In genomic region chr1:37889206-37889605, GRCm38 (mm10) we compare ENCODE assay signal across 7 mouse cellular contexts. TPM values are rescaled to one million over a fixed set of nuclear protein-coding genes. Genes with fewer than 3 reads are reported as not detected.
DNase-seq lines count a peak whose midpoint lies in the region; ATAC-seq and TF ChIP-seq lines count a peak whose summit lies in the region.

No protein-coding gene starts in this region.

- peak overlapping the region; percentile 64 for H3K4me2 ChIP-seq in lung, postnatal 0 days (replicated peaks; ENCODE audit: low read depth, low read length)
- peak overlapping the region; percentile 71 for H3K4me2 ChIP-seq in embryonic facial prominence, embryonic 14.5 days (ENCODE audit: low read depth, low read length)
- peak overlapping the region; percentile 46 for H3K4me2 ChIP-seq in limb, embryonic 11.5 days (ENCODE audit: low read depth, severe bottlenecking)
- peak overlapping the region; percentile 73 for H3K4me2 ChIP-seq in stomach, embryonic 15.5 days

- DNase-seq in lung, postnatal 0 days (ENCODE audit: low spot score) = no peak
- no peak for DNase-seq in lung, adult 18-20 months
- no peak for DNase-seq in embryonic facial prominence, embryonic 14.5 days (ENCODE audit: low spot score)
- no peak for DNase-seq in limb, embryonic 11.5 days (ENCODE audit: low spot score)
- DNase-seq in cerebellum, postnatal 14 days = no peak
- no peak for DNase-seq in right cerebral cortex, adult 2 months (ENCODE audit: low spot score in 2 of 2)

- H3K27me3 ChIP-seq in lung, postnatal 0 days (replicated peaks; ENCODE audit: insufficient read depth, low read length) = no peaks in the 10 kb centered on the region
- H3K27me3 ChIP-seq in embryonic facial prominence, embryonic 14.5 days (replicated peaks; ENCODE audit: control insufficient read depth, insufficient read depth, low read length) = no peaks in the 10 kb centered on the region
- H3K27me3 ChIP-seq in limb, embryonic 11.5 days (ENCODE audit: control insufficient read depth, insufficient read depth, low read length) = no peaks in the 10 kb centered on the region
- no peaks in the 10 kb centered on the region for H3K27me3 ChIP-seq in stomach, embryonic 15.5 days (replicated peaks)

- H3K9ac ChIP-seq in lung, postnatal 0 days (replicated peaks; ENCODE audit: low read depth) = peak overlapping the region; percentile 46
- peak overlapping the region; percentile 67 for H3K9ac ChIP-seq in embryonic facial prominence, embryonic 14.5 days (ENCODE audit: low read depth, low read length)
- H3K9ac ChIP-seq in limb, embryonic 11.5 days (ENCODE audit: low read length) = no peak overlapping the region
- peak overlapping the region; percentile 65; the same call in 1 of the 2 replicates for H3K9ac ChIP-seq in stomach, embryonic 15.5 days

- no peak for ATAC-seq in lung, postnatal 0 days
- no peak for ATAC-seq in embryonic facial prominence, embryonic 14.5 days (ENCODE audit: low read depth)
- no peak for ATAC-seq in limb, embryonic 11.5 days (ENCODE audit: insufficient number of reproducible peaks, low FRiP score, low TSS enrichment, low read depth)
- no peak for ATAC-seq in stomach, embryonic 15.5 days (ENCODE audit: insufficient read depth, low FRiP score, low read depth)

- H3K4me1 ChIP-seq in lung, postnatal 0 days (ENCODE audit: insufficient read depth, low read depth, low read length) = no peaks in the 10 kb centered on the region; the same call in 1 of the 2 replicates
- H3K4me1 ChIP-seq in embryonic facial prominence, embryonic 14.5 days (ENCODE audit: control insufficient read depth, insufficient read depth, low read length) = peaks cover 8% of the 10 kb centered on the region; the same call in 1 of the 2 replicates
- peaks cover 8% of the 10 kb centered on the region for H3K4me1 ChIP-seq in limb, embryonic 11.5 days (ENCODE audit: control insufficient read depth, insufficient read depth, low read length)
- peaks cover 10% of the 10 kb centered on the region for H3K4me1 ChIP-seq in stomach, embryonic 15.5 days

- H3K27ac ChIP-seq in lung, postnatal 0 days (ENCODE audit: low read length) = peak overlapping the region; percentile 89
- no peak overlapping the region for H3K27ac ChIP-seq in embryonic facial prominence, embryonic 14.5 days (replicated peaks; ENCODE audit: low read depth, low read length)
- H3K27ac ChIP-seq in limb, embryonic 11.5 days (replicated peaks; ENCODE audit: low read depth, low read length) = no peak overlapping the region
- H3K27ac ChIP-seq in stomach, embryonic 15.5 days = peak overlapping the region; percentile 91

- WGBS in lung, postnatal 0 days = 72% methylated on average over 7 of the region's 7 CpGs
- WGBS in embryonic facial prominence, embryonic 14.5 days = 82% methylated on average over 7 of the region's 7 CpGs
- 76% methylated on average over 7 of the region's 7 CpGs for WGBS in limb, embryonic 11.5 days
- WGBS in stomach, embryonic 15.5 days = 72% methylated on average over 7 of the region's 7 CpGs

- no peaks in the 10 kb centered on the region for H3K36me3 ChIP-seq in lung, postnatal 0 days (ENCODE audit: insufficient read depth, low read length)
- H3K36me3 ChIP-seq in embryonic facial prominence, embryonic 14.5 days (ENCODE audit: control insufficient read depth, insufficient read depth, low read length) = peaks cover 14% of the 10 kb centered on the region; the same call in 1 of the 2 replicates
- no peaks in the 10 kb centered on the region for H3K36me3 ChIP-seq in limb, embryonic 11.5 days (ENCODE audit: control insufficient read depth, insufficient read depth, low read length)
- H3K36me3 ChIP-seq in stomach, embryonic 15.5 days = peaks cover under 1% of the 10 kb centered on the region; the same call in 1 of the 2 replicates

- peak overlapping the region; percentile 77 for H3K4me3 ChIP-seq in lung, postnatal 0 days (ENCODE audit: low read depth, low read length)
- peak overlapping the region; percentile 72 for H3K4me3 ChIP-seq in embryonic facial prominence, embryonic 14.5 days (ENCODE audit: low read depth, low read length)
- H3K4me3 ChIP-seq in limb, embryonic 11.5 days (ENCODE audit: low read depth, low read length) = peak overlapping the region; percentile 46
- peak overlapping the region; percentile 77 for H3K4me3 ChIP-seq in stomach, embryonic 15.5 days (replicated peaks)

- no peaks in the 10 kb centered on the region for H3K9me3 ChIP-seq in lung, postnatal 0 days (ENCODE audit: low read length)
- no peaks in the 10 kb centered on the region for H3K9me3 ChIP-seq in embryonic facial prominence, embryonic 14.5 days (ENCODE audit: control insufficient read depth, low read length)
- H3K9me3 ChIP-seq in limb, embryonic 11.5 days (ENCODE audit: control insufficient read depth, low read length) = no peaks in the 10 kb centered on the region
- H3K9me3 ChIP-seq in stomach, embryonic 15.5 days = no peaks in the 10 kb centered on the region

- TF ChIP-seq CTCF in lung, postnatal 0 days (IDR thresholded peaks at IDR 0.05) = no peak

- TF ChIP-seq EP300 in lung, postnatal 0 days (IDR thresholded peaks at IDR 0.05) = no peak

RNA-seq across cellular contexts. Expression of gene Mitd1, which starts 1.0 kb away (rescaled TPM):
- 21.6 and 26.1 TPM in 2 replicates for polyA plus RNA-seq in lung, postnatal 0 days (2015; fragmentation: Nextera tagmentation; extraction: Ambion mirVana)
- polyA plus RNA-seq in embryonic facial prominence, embryonic 14.5 days (2014; fragmentation: Nextera tagmentation; extraction: Ambion mirVana) = 22.1 and 22.6 TPM in 2 replicates
- 30.7 and 34.3 TPM in 2 replicates for polyA plus RNA-seq in limb, embryonic 11.5 days (2014; fragmentation: Nextera tagmentation; extraction: Ambion mirVana)
- 28.5 and 29.5 TPM in 2 replicates for polyA plus RNA-seq in stomach, embryonic 15.5 days (2015; fragmentation: Nextera tagmentation; extraction: Ambion mirVana)

RNA-seq across cellular contexts. Expression of gene Mrpl30, which starts 1.1 kb away (rescaled TPM):
- polyA plus RNA-seq in lung, postnatal 0 days (2015; fragmentation: Nextera tagmentation; extraction: Ambion mirVana) = 165 and 174 TPM in 2 replicates
- polyA plus RNA-seq in embryonic facial prominence, embryonic 14.5 days (2014; fragmentation: Nextera tagmentation; extraction: Ambion mirVana) = 263 and 284 TPM in 2 replicates
- 240 and 248 TPM in 2 replicates for polyA plus RNA-seq in limb, embryonic 11.5 days (2014; fragmentation: Nextera tagmentation; extraction: Ambion mirVana)
- polyA plus RNA-seq in stomach, embryonic 15.5 days (2015; fragmentation: Nextera tagmentation; extraction: Ambion mirVana) = 227 and 243 TPM in 2 replicates

RNA-seq across cellular contexts. Expression of gene Lipt1, which starts 17.7 kb away (rescaled TPM):
- polyA plus RNA-seq in lung, postnatal 0 days (2015; fragmentation: Nextera tagmentation; extraction: Ambion mirVana) = 5.0 and 6.6 TPM in 2 replicates
- 9.6 TPM in 2 replicates for polyA plus RNA-seq in embryonic facial prominence, embryonic 14.5 days (2014; fragmentation: Nextera tagmentation; extraction: Ambion mirVana)
- polyA plus RNA-seq in limb, embryonic 11.5 days (2014; fragmentation: Nextera tagmentation; extraction: Ambion mirVana) = 6.4 and 8.7 TPM in 2 replicates
- polyA plus RNA-seq in stomach, embryonic 15.5 days (2015; fragmentation: Nextera tagmentation; extraction: Ambion mirVana) = 8.1 and 10.2 TPM in 2 replicates

RNA-seq across cellular contexts. Expression of gene Tsga10, which starts 23.0 kb away (rescaled TPM):
- 5.0 and 7.7 TPM in 2 replicates for polyA plus RNA-seq in lung, postnatal 0 days (2015; fragmentation: Nextera tagmentation; extraction: Ambion mirVana)
- 5.3 and 7.2 TPM in 2 replicates for polyA plus RNA-seq in embryonic facial prominence, embryonic 14.5 days (2014; fragmentation: Nextera tagmentation; extraction: Ambion mirVana)
- 7.2 and 8.4 TPM in 2 replicates for polyA plus RNA-seq in limb, embryonic 11.5 days (2014; fragmentation: Nextera tagmentation; extraction: Ambion mirVana)
- polyA plus RNA-seq in stomach, embryonic 15.5 days (2015; fragmentation: Nextera tagmentation; extraction: Ambion mirVana) = 4.2 and 4.8 TPM in 2 replicates

RNA-seq across cellular contexts. Expression of gene Lyg2, which starts 27.1 kb away (rescaled TPM):
- polyA plus RNA-seq in lung, postnatal 0 days (2015; fragmentation: Nextera tagmentation; extraction: Ambion mirVana) = not detected in 2 replicates
- 0.11 TPM in 1 of 2 replicates, not detected in the other for polyA plus RNA-seq in embryonic facial prominence, embryonic 14.5 days (2014; fragmentation: Nextera tagmentation; extraction: Ambion mirVana)
- not detected in 2 replicates for polyA plus RNA-seq in limb, embryonic 11.5 days (2014; fragmentation: Nextera tagmentation; extraction: Ambion mirVana)
- polyA plus RNA-seq in stomach, embryonic 15.5 days (2015; fragmentation: Nextera tagmentation; extraction: Ambion mirVana) = not detected in 2 replicates

Comparison
In these comparisons a context has a peak if more than half of its experiments do, and no peak if none do; other contexts are left out.
1. H3K27ac ChIP-seq: peak in lung, postnatal 0 days (single experiment) and stomach, embryonic 15.5 days (single experiment); none in embryonic facial prominence, embryonic 14.5 days (single experiment) and limb, embryonic 11.5 days (single experiment).
2. Peak in every context shown above with its lines, with median percentiles within 50 percentile points of each other: H3K4me2 ChIP-seq and H3K4me3 ChIP-seq.